Comparison of ENCODE assay signal across 21 mouse cellular contexts in the genomic region with DNA sequence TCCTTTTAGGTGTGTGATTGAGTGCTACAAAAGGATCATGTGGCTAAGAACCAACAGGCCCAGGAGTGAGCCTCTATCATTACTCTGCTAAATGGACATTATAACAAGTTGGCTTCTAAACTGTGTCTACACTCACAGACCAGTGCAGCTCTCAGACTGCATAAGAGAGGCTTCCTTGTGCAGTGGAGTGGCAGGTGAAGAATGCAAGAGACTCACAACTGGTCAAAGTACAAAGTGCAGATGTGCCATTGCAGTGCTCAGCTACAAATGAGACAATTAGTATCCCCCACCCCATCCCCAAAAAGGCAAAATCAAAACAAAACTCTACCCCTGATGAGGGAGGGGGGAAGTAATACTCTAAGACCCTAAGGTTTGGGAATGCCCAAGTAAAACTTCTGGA. TPM values are rescaled to one million over a fixed set of nuclear protein-coding genes. Genes with fewer than 3 reads are reported as not detected.
DNase-seq lines count a peak whose midpoint lies in the region; ATAC-seq and TF ChIP-seq lines count a peak whose summit lies in the region.
"Had no signal": no experiment of that assay in that cellular context is flagged by ENCODE, and none has a peak within 500 bp of the region (broad histone marks: within the 10 kb centered on the region; RNA-seq: fewer than 3 reads in every experiment).

No protein-coding gene starts in this region.

- no peak overlapping the region for H3K4me2 ChIP-seq in liver, embryonic 11.5 days
- H3K4me2 ChIP-seq in intestine, embryonic 16.5 days (ENCODE audit: low read depth, low read length) = no peak overlapping the region
- H3K4me2 ChIP-seq: embryonic facial prominence, embryonic 13.5 days; forebrain, embryonic 12.5 days; heart, embryonic 11.5 days; heart, embryonic 15.5 days had no signal

- DNase-seq in kidney, adult 2 months = peak; percentile 78
- no peak for DNase-seq in kidney, adult 18-20 months
- peak; percentile 60 for DNase-seq in liver, adult 2 months (ENCODE audit: extremely low read depth, low read depth, low spot score)
- no peak for DNase-seq in liver, embryonic 11.5 days (ENCODE audit: low spot score)
- DNase-seq in kidney, postnatal 36 days = peak; percentile 44 to 63
- DNase-seq in MN1 (ENCODE audit: low spot score) = no peak
- no peak for DNase-seq in frontal cortex, postnatal 36 days (ENCODE audit: low spot score in 2 of 2)
- DNase-seq: adrenal gland, adult 2 months; adrenal gland, postnatal 25 days; cerebellum, adult 18-20 months; cerebellum, adult 9-11 months; cerebellum, postnatal 36 days; gastrocnemius, postnatal 14 days; heart, adult 2 months; heart, postnatal 14 days had no signal

- no peak for ATAC-seq in liver, embryonic 11.5 days (replicated peaks; ENCODE audit: low FRiP score)
- peak; percentile 80 for ATAC-seq in intestine, embryonic 16.5 days
- ATAC-seq: forebrain, embryonic 16.5 days had no signal

- H3K79me2 ChIP-seq in liver, adult 2 months (ENCODE audit: control insufficient read depth, insufficient read depth, low read length) = peaks cover 22% of the 10 kb centered on the region; the same call in 1 of the 2 replicates

- no peak for TF ChIP-seq POLR2A in kidney, adult 2 months (IDR thresholded peaks at IDR 0.05; ENCODE audit: low read depth, low read length)
- TF ChIP-seq POLR2A in liver, adult 2 months (IDR thresholded peaks at IDR 0.05; ENCODE audit: extremely low read depth, insufficient read depth, low read length) = no peak

- H3K36me3 ChIP-seq in kidney, adult 2 months (ENCODE audit: control insufficient read depth, insufficient read depth, low read length) = no peaks in the 10 kb centered on the region
- no peaks in the 10 kb centered on the region for H3K36me3 ChIP-seq in liver, adult 2 months (ENCODE audit: control insufficient read depth, insufficient read depth, low read length)
- H3K36me3 ChIP-seq in liver, embryonic 11.5 days (ENCODE audit: control insufficient read depth, insufficient read depth, low read length) = peaks cover 6% of the 10 kb centered on the region; the same call in 1 of the 2 replicates
- no peaks in the 10 kb centered on the region for H3K36me3 ChIP-seq in intestine, embryonic 16.5 days (ENCODE audit: control insufficient read depth, insufficient read depth, low read length)

- no peaks in the 10 kb centered on the region for H3K9me3 ChIP-seq in liver, embryonic 11.5 days (ENCODE audit: control insufficient read depth, low read length)
- no peaks in the 10 kb centered on the region for H3K9me3 ChIP-seq in intestine, embryonic 16.5 days (ENCODE audit: control insufficient read depth, low read length)
- H3K9me3 ChIP-seq: forebrain, embryonic 12.5 days; heart, embryonic 15.5 days had no signal

- H3K4me3 ChIP-seq in kidney, adult 2 months (ENCODE audit: insufficient read depth, low read depth, low read length) = no peak overlapping the region
- no peak overlapping the region for H3K4me3 ChIP-seq in liver, adult 2 months (ENCODE audit: insufficient read depth, low read depth, low read length)
- no peak overlapping the region for H3K4me3 ChIP-seq in liver, embryonic 11.5 days (ENCODE audit: low read depth, low read length)
- H3K4me3 ChIP-seq in intestine, embryonic 16.5 days (ENCODE audit: low read length) = no peak overlapping the region
- H3K4me3 ChIP-seq: embryonic facial prominence, embryonic 13.5 days; forebrain, embryonic 12.5 days; heart, adult 2 months; heart, embryonic 15.5 days had no signal

- no peaks in the 10 kb centered on the region for H3K27me3 ChIP-seq in kidney, adult 2 months (replicated peaks; ENCODE audit: control insufficient read depth, insufficient read depth, low read length)
- no peaks in the 10 kb centered on the region for H3K27me3 ChIP-seq in liver, adult 2 months (ENCODE audit: control insufficient read depth, insufficient read depth, low read length)
- H3K27me3 ChIP-seq in liver, embryonic 11.5 days (replicated peaks; ENCODE audit: control insufficient read depth, insufficient read depth, low read length) = no peaks in the 10 kb centered on the region
- H3K27me3 ChIP-seq in intestine, embryonic 16.5 days (replicated peaks; ENCODE audit: control insufficient read depth, insufficient read depth, low read length) = no peaks in the 10 kb centered on the region
- H3K27me3 ChIP-seq: embryonic facial prominence, embryonic 13.5 days; forebrain, embryonic 12.5 days; heart, embryonic 15.5 days had no signal

- no peak overlapping the region for H3K9ac ChIP-seq in liver, adult 2 months (ENCODE audit: low read depth, low read length)
- H3K9ac ChIP-seq in liver, embryonic 11.5 days (ENCODE audit: low read depth, low read length) = no peak overlapping the region
- no peak overlapping the region for H3K9ac ChIP-seq in intestine, embryonic 16.5 days (ENCODE audit: low read depth, low read length)
- H3K9ac ChIP-seq: embryonic facial prominence, embryonic 13.5 days; forebrain, embryonic 12.5 days; heart, embryonic 15.5 days had no signal

- H3K4me1 ChIP-seq in kidney, adult 2 months (ENCODE audit: control insufficient read depth, insufficient read depth, low read length) = peaks cover 9% of the 10 kb centered on the region; the same call in 1 of the 2 replicates
- peaks cover 20% of the 10 kb centered on the region for H3K4me1 ChIP-seq in liver, adult 2 months (ENCODE audit: control insufficient read depth, insufficient read depth, low read length)
- peaks cover 6% of the 10 kb centered on the region; the same call in 1 of the 2 replicates for H3K4me1 ChIP-seq in liver, embryonic 11.5 days (replicated peaks; ENCODE audit: control insufficient read depth, insufficient read depth, low read length)
- peaks cover 15% of the 10 kb centered on the region for H3K4me1 ChIP-seq in intestine, embryonic 16.5 days (ENCODE audit: control insufficient read depth, insufficient read depth, low read length)
- H3K4me1 ChIP-seq: forebrain, embryonic 12.5 days had no signal

- H3K27ac ChIP-seq in kidney, adult 2 months (ENCODE audit: insufficient read depth, low read depth, low read length) = no peak overlapping the region
- H3K27ac ChIP-seq in liver, adult 2 months (replicated peaks; ENCODE audit: insufficient read depth, low read depth, low read length) = peak overlapping the region; percentile 41; the same call in 1 of the 2 replicates
- H3K27ac ChIP-seq in liver, embryonic 11.5 days (ENCODE audit: low read depth, low read length) = no peak overlapping the region
- H3K27ac ChIP-seq in intestine, embryonic 16.5 days (ENCODE audit: low read length) = no peak overlapping the region; the same call in 1 of the 2 replicates
- H3K27ac ChIP-seq: embryonic facial prominence, embryonic 13.5 days; forebrain, embryonic 12.5 days; heart, adult 2 months; heart, embryonic 15.5 days had no signal

- TF ChIP-seq CTCF in kidney, adult 2 months (conservative IDR thresholded peaks at IDR 0.05; ENCODE audit: insufficient read depth, insufficient read length, low read depth, low read length) = no peak
- no peak for TF ChIP-seq CTCF in liver, adult 2 months (IDR thresholded peaks at IDR 0.05; ENCODE audit: low read depth, low read length)

RNA-seq across cellular contexts. Expression of a gene that starts 24.0 kb away (rescaled TPM):
- polyA plus RNA-seq in kidney, adult 2 months (2012; rRNA removed) = 11.0 and 13.9 TPM in 2 replicates
- total RNA-seq in liver, adult 2 months (2014; rRNA removed) = 21.4 and 22.6 TPM in 2 replicates
- 5.6 and 6.2 TPM in 2 replicates for polyA plus RNA-seq in liver, adult 2 months (2012; rRNA removed)
- polyA plus RNA-seq in liver, embryonic 11.5 days (2014; fragmentation: Nextera tagmentation; extraction: Ambion mirVana) = 52.2 and 54.7 TPM in 2 replicates
- 20.2 and 22.6 TPM in 2 replicates for polyA plus RNA-seq in intestine, embryonic 16.5 days (2015; fragmentation: Nextera tagmentation; extraction: Ambion mirVana)

Comparison
In these comparisons a context has a peak if more than half of its experiments do, and no peak if none do; other contexts are left out.
1. DNase-seq: peak in kidney, adult 2 months (single experiment), liver, adult 2 months (single experiment) and kidney, postnatal 36 days (2 of 2); none in kidney, adult 18-20 months (single experiment), liver, embryonic 11.5 days (single experiment), MN1 (single experiment) and frontal cortex, postnatal 36 days (0 of 2).